Mouse (Mus musculus) megakaryocyte, embryonic 14.5 days (primary cell): ENCODE data around the gene AC161166.1.

Experiments
- FLI1 ChIP-seq: IDR thresholded peaks from 2 replicates; pipeline ENCODE4 v1.6.1; 2012; ENCODE audit warnings: low read length, inconsistent platforms, mixed read lengths
- GATA1 ChIP-seq: IDR thresholded peaks from 3 replicates; pipeline ENCODE4 v1.6.1; 2012; ENCODE audit warnings: mixed read lengths, low read length, inconsistent platforms, borderline replicate concordance

DNA sequence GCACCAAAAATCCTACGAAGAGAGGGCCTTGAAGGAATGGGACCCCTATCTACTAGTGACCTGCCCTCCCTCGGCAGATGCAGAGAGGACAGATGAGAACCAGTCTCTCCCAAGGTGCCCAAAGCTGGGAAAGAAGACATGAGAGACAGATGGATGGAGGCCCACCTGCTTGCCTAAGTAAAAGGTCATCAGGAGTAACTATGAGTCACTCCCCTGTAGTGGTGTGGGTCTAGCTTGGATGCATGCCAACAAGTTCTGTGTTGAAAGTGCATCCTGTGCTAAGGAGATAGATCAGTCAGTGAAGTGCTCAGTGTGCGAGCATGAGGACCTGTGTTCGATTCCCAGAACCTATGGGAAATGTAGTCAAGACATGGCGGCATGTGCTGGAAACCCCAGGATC is 33.3 kb downstream of the AC161166.1 start:
- TF ChIP-seq GATA1 (no peak), FLI1 (no peak)
